Mouse (Mus musculus): ENCODE results near the gene Sumo1.
"Not testable (repeated sequence)": the region's sequence is repeated elsewhere in the genome, so short reads cannot be mapped to it uniquely, and the experiment has no call there.

Sumo1 gene

GRCm38 (mm10) chr1:59636349-59636748, 34.3 kb downstream of the Sumo1 start:
- DNase-seq (ENCODE audit: low read depth, low spot score), result no peak

- no peak for DNase-seq (ENCODE audit: low read depth, low spot score)
These were observed 37.6 kb downstream of the Sumo1 start for GRCm38 (mm10) chr1:59633056-59633455.

GRCm38 (mm10) chr1:59631986-59632659, 38.5 kb downstream of the Sumo1 start:
- DNase-seq (ENCODE audit: low read depth, low spot score), result no peak

- not testable (repeated sequence) for DNase-seq (ENCODE audit: low read depth, low spot score)
These were observed 40.3 kb downstream of the Sumo1 start for GRCm38 (mm10) chr1:59630356-59630755.

- peak; percentile 65 for DNase-seq (ENCODE audit: low read depth, low spot score)
These were observed 41.4 kb downstream of the Sumo1 start for GRCm38 (mm10) chr1:59629194-59629593.

GRCm38 (mm10) chr1:59625410-59625809, 45.2 kb downstream of the Sumo1 start:
- no peak for DNase-seq (ENCODE audit: low read depth, low spot score)

GRCm38 (mm10) chr1:59623325-59624017, 47.2 kb downstream of the Sumo1 start:
- peak; percentile 88 for DNase-seq (ENCODE audit: low read depth, low spot score)

GRCm38 (mm10) chr1:59619201-59619600, 51.4 kb downstream of the Sumo1 start:
- no peak for DNase-seq (ENCODE audit: low read depth, low spot score)

- DNase-seq (ENCODE audit: low read depth, low spot score), result no peak
These were observed 55.6 kb downstream of the Sumo1 start for GRCm38 (mm10) chr1:59615021-59615420.

GRCm38 (mm10) chr1:59613795-59614194, 56.8 kb downstream of the Sumo1 start:
- DNase-seq (ENCODE audit: low read depth, low spot score), result peak; percentile 97

- DNase-seq (ENCODE audit: low read depth, low spot score), result peak; percentile 82
These were observed 59.7 kb downstream of the Sumo1 start for GRCm38 (mm10) chr1:59610929-59611328.

GRCm38 (mm10) chr1:59609896-59610295, 60.7 kb downstream of the Sumo1 start:
- DNase-seq (ENCODE audit: low read depth, low spot score), result peak; percentile 34

- DNase-seq (ENCODE audit: low read depth, low spot score), result peak; percentile 87
These were observed 61.2 kb downstream of the Sumo1 start for GRCm38 (mm10) chr1:59609458-59609857.

- DNase-seq (ENCODE audit: low read depth, low spot score), result peak; percentile 83
These were observed 61.7 kb downstream of the Sumo1 start for GRCm38 (mm10) chr1:59608920-59609319.

GRCm38 (mm10) chr1:59608125-59608762, 62.4 kb downstream of the Sumo1 start:
- DNase-seq (ENCODE audit: low read depth, low spot score), result no peak

- peak; percentile 54 for DNase-seq (ENCODE audit: low read depth, low spot score)
These were observed 63.6 kb downstream of the Sumo1 start for GRCm38 (mm10) chr1:59607071-59607470.

GRCm38 (mm10) chr1:59606479-59606878, 64.2 kb downstream of the Sumo1 start:
- DNase-seq (ENCODE audit: low read depth, low spot score), result peak; percentile 83

- DNase-seq (ENCODE audit: low read depth, low spot score), result peak; percentile 88
These were observed 66.7 kb downstream of the Sumo1 start for GRCm38 (mm10) chr1:59603893-59604292.

GRCm38 (mm10) chr1:59603417-59603712, 67.3 kb downstream of the Sumo1 start:
- no peak for DNase-seq (ENCODE audit: low read depth, low spot score)

- no peak for DNase-seq (ENCODE audit: low read depth, low spot score)
These were observed 67.9 kb downstream of the Sumo1 start for GRCm38 (mm10) chr1:59602531-59603416.

- DNase-seq (ENCODE audit: low read depth, low spot score), result no peak
These were observed 75.0 kb downstream of the Sumo1 start for GRCm38 (mm10) chr1:59595609-59596008.

All from ZHBTc4 (cell line).